Mouse (Mus musculus) spleen, adult 2 months (tissue): ENCODE results near the gene Srsf2.

Experiments
- CTCF ChIP-seq: fragments of 200-500 bp; IDR thresholded peaks from 2 replicates; pipeline ENCODE4 v1.5.1; 2011; ENCODE audit warnings: mild to moderate bottlenecking, inconsistent platforms; ENCODE audit not compliant: insufficient read depth, insufficient read length, insufficient replicate concordance; ENCODE audit errors: extremely low read depth
- POLR2A ChIP-seq: fragments of 200-500 bp; IDR thresholded peaks from 2 replicates; pipeline ENCODE4 v1.6.1; 2011; ENCODE audit warnings: low read depth, low read length, inconsistent platforms

- TF ChIP-seq POLR2A, result no peak
- no peak for TF ChIP-seq CTCF
Measured at GRCm38 (mm10) chr11:116878454-116878853, 25.6 kb upstream of the Srsf2 start.
